Mouse (Mus musculus): ENCODE measurements around the gene Ublcp1. TPM values are rescaled to one million over a fixed set of nuclear protein-coding genes. Genes with fewer than 3 reads are reported as not detected.

The Ublcp1 gene
- total and polyA plus RNA-seq, 3 experiments: 18.9 to 34.1 (median 26.7) TPM

DNA sequence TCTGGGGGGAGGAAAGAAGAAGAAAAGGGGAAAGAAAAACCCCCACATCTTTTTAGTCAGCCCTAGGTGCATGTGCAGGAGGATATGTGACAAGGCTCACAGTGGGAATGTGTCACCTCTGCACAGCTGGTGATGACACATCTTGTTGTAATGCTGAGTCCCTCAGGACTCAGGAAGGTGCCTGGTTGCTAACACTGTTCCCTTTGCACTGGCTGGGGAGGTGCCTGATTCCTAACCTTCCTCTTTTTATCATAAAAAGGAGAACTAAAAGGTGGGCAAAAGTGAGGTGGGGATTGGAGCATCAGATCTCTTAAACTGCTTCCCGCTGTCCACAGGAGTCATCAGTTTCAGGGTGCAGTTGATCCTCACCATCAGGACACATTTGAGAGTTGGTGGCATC is 52.9 kb downstream of the Ublcp1 start:
- no peak for DNase-seq (ENCODE audit: extremely low read depth)
- no peak overlapping the region for H3K4me3 ChIP-seq (replicated peaks in 1 of 3; ENCODE audit: low read depth in 2 of 3, low read length in 2 of 3, poor library complexity in 1 of 3)
- peaks cover 2% of the 10 kb centered on the region for H3K27me3 ChIP-seq (replicated peaks)
- H3K4me1 ChIP-seq (ENCODE audit: control insufficient read depth in 1 of 2, insufficient read depth in 2 of 2): peaks cover 4 to 5% of the 10 kb centered on the region in 2 experiments
- no peaks in the 10 kb centered on the region for H3K79me2 ChIP-seq (replicated peaks; ENCODE audit: control insufficient read depth, extremely low read depth, insufficient read depth, poor library complexity, severe bottlenecking)
- H3K27ac ChIP-seq (ENCODE audit: insufficient read depth, low read depth): no peak overlapping the region
- H3K4me2 ChIP-seq (ENCODE audit: insufficient read depth, low read depth, poor library complexity, severe bottlenecking): no peak overlapping the region
- no peak for TF ChIP-seq SMC3 (IDR thresholded peaks at IDR 0.05; ENCODE audit: low read depth, low read length)
- TF ChIP-seq JUN (IDR thresholded peaks at IDR 0.05; ENCODE audit: insufficient read depth, low read depth, low read length): no peak
- TF ChIP-seq USF2 (conservative IDR thresholded peaks at IDR 0.05; ENCODE audit: low read depth, low read length): no peak
- TF ChIP-seq ETS1 (conservative IDR thresholded peaks at IDR 0.05; ENCODE audit: low read depth, low read length): 0 out of 2 replicates have a peak, but pooled peaks have one; percentile 9
- H3K9me3 ChIP-seq (replicated peaks; ENCODE audit: low read length): no peaks in the 10 kb centered on the region
- in situ Hi-C loops (cut with MboI; ENCODE audit: low pct_ligation_motif_present, low pct_unique_long_range_greater_than_20kb, low sequenced_read_pairs): loop anchor here (5.0 kb wide), 1 partner anchor 35 kb away; no protein-coding TSS in a partner anchor
- dilution Hi-C loops (cut with MboI; ENCODE audit: extremely low pct_ligation_motif_present, extremely low pct_unique_long_range_greater_than_20kb, low sequenced_read_pairs): no loop called here
- H3K36me3 ChIP-seq (replicated peaks in 1 of 2; ENCODE audit: control insufficient read depth in 1 of 2, insufficient read depth in 1 of 2, low read length in 1 of 2): no peaks in the 10 kb centered on the region
- no peak overlapping the region for H3K9ac ChIP-seq (ENCODE audit: insufficient read depth, low read depth)

GRCm38 (mm10) chr11:44414605-44415004 is 55.7 kb downstream of the Ublcp1 start:
- no peak overlapping the region for H3K4me3 ChIP-seq (replicated peaks in 1 of 3; ENCODE audit: low read depth in 2 of 3, low read length in 2 of 3, poor library complexity in 1 of 3)
- no peaks in the 10 kb centered on the region for H3K79me2 ChIP-seq (replicated peaks; ENCODE audit: control insufficient read depth, extremely low read depth, insufficient read depth, poor library complexity, severe bottlenecking)
- no peaks in the 10 kb centered on the region for H3K36me3 ChIP-seq (replicated peaks in 1 of 2; ENCODE audit: control insufficient read depth in 1 of 2, insufficient read depth in 1 of 2, low read length in 1 of 2)
- no peak overlapping the region for H3K4me2 ChIP-seq (ENCODE audit: insufficient read depth, low read depth, poor library complexity, severe bottlenecking)
- no peaks in the 10 kb centered on the region for H3K9me3 ChIP-seq (replicated peaks; ENCODE audit: low read length)
- no peak for DNase-seq (ENCODE audit: extremely low read depth)
- no peak overlapping the region for H3K9ac ChIP-seq (ENCODE audit: insufficient read depth, low read depth)
- peaks cover 2% of the 10 kb centered on the region for H3K27me3 ChIP-seq (replicated peaks)
- peaks cover 5 to 6% of the 10 kb centered on the region in 2 experiments for H3K4me1 ChIP-seq (ENCODE audit: control insufficient read depth in 1 of 2, insufficient read depth in 2 of 2)
- H3K27ac ChIP-seq (ENCODE audit: insufficient read depth, low read depth): no peak overlapping the region
- TF ChIP-seq PAX5 (IDR thresholded peaks at IDR 0.05; ENCODE audit: low read length) (no peak), RAD21 (IDR thresholded peaks at IDR 0.05; ENCODE audit: low read depth, low read length) (no peak), SMC3 (IDR thresholded peaks at IDR 0.05; ENCODE audit: low read depth, low read length) (no peak), TCF12 (IDR thresholded peaks at IDR 0.05; ENCODE audit: low read depth, low read length) (no peak), JUN (IDR thresholded peaks at IDR 0.05; ENCODE audit: insufficient read depth, low read depth, low read length) (no peak), MEF2A (IDR thresholded peaks at IDR 0.05; ENCODE audit: borderline replicate concordance, low read depth, low read length) (no peak)
- dilution Hi-C loops (cut with MboI; ENCODE audit: extremely low pct_ligation_motif_present, extremely low pct_unique_long_range_greater_than_20kb, low sequenced_read_pairs) (no loop called here), in situ Hi-C loops (cut with MboI; ENCODE audit: low pct_ligation_motif_present, low pct_unique_long_range_greater_than_20kb, low sequenced_read_pairs) (loop anchor here (5.0 kb wide), 1 partner anchor 38 kb away; no protein-coding TSS in a partner anchor)

GRCm38 (mm10) chr11:44413371-44413770 is 56.9 kb downstream of the Ublcp1 start:
- Histone ChIP-seq H3K4me2 (ENCODE audit: insufficient read depth, low read depth, poor library complexity, severe bottlenecking) (no peak overlapping the region), H3K27ac (ENCODE audit: insufficient read depth, low read depth) (no peak overlapping the region), H3K9me3 (replicated peaks; ENCODE audit: low read length) (no peaks in the 10 kb centered on the region), H3K36me3 (replicated peaks in 1 of 2; ENCODE audit: control insufficient read depth in 1 of 2, insufficient read depth in 1 of 2, low read length in 1 of 2) (no peaks in the 10 kb centered on the region), H3K27me3 (replicated peaks) (no peaks in the 10 kb centered on the region), H3K4me3 (replicated peaks in 1 of 3; ENCODE audit: low read depth in 2 of 3, low read length in 2 of 3, poor library complexity in 1 of 3) (no peak overlapping the region), H3K9ac (ENCODE audit: insufficient read depth, low read depth) (no peak overlapping the region), H3K4me1 (ENCODE audit: control insufficient read depth in 1 of 2, insufficient read depth in 2 of 2) (peaks cover 5 to 6% of the 10 kb centered on the region in 2 experiments), H3K79me2 (replicated peaks; ENCODE audit: control insufficient read depth, extremely low read depth, insufficient read depth, poor library complexity, severe bottlenecking) (no peaks in the 10 kb centered on the region)
- in situ Hi-C loops (cut with MboI; ENCODE audit: low pct_ligation_motif_present, low pct_unique_long_range_greater_than_20kb, low sequenced_read_pairs): no loop called here
- no peak for DNase-seq (ENCODE audit: extremely low read depth)
- dilution Hi-C loops (cut with MboI; ENCODE audit: extremely low pct_ligation_motif_present, extremely low pct_unique_long_range_greater_than_20kb, low sequenced_read_pairs): no loop called here
- no peak for TF ChIP-seq NRF1 (IDR thresholded peaks at IDR 0.05; ENCODE audit: low read depth, low read length)

All from CH12.LX (cell line).